Mouse (Mus musculus): ENCODE measurements around the gene Guca1a.

DNA sequence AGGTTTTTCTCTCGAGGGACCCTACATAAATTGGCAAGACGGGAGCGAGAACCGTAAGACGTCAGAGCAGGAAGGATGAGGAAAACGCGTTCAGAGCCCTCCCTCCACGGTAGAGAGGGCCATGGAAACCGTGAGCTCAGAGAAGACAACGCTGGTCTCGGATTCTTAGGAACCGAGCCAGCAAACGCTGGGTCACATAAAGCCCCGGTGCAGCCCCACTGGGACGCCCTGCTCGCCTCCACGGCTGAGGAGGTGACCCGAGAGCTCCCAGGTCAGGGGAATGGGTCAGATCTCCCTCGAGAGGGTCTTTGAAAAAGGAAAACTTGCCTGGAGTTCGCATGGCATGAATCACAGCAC lies 31.3 kb downstream of the Guca1a start:
- TF ChIP-seq POLR2A (IDR thresholded peaks at IDR 0.05; ENCODE audit: low read depth, low read length) (no peak), CTCF (IDR thresholded peaks at IDR 0.05; ENCODE audit: extremely low read depth, insufficient read length, insufficient replicate concordance, low read depth, low read length) (no peak)

Data from small intestine, adult 2 months (tissue).